Mouse (Mus musculus) mouse embryonic stem cell (cell line): ENCODE measurements around the gene Epx.

Experiments
- in situ Hi-C, 2 experiments: fragments of 300-500 bp; cut with MboI; formaldehyde crosslinking; loops; 1 replicate in 1 of 2; 3 replicates in 1 of 2; pipeline ENCODE4 v1.14.3; 2019 to 2020; ENCODE audit warnings: low sequenced_read_pairs in 2 of 2, low pct_unique_long_range_greater_than_20kb in 1 of 2, mixed read lengths in 1 of 2; ENCODE audit not compliant: unreplicated experiment in 1 of 2

Epx gene

GRCm38 (mm10) chr11:87847884-87848283 is 27.5 kb downstream of the Epx start:
- in situ Hi-C loops, result no loop called here

GRCm38 (mm10) chr11:87846968-87847600 is 28.3 kb downstream of the Epx start:
- in situ Hi-C loops, result no loop called here

GRCm38 (mm10) chr11:87841436-87841835 is 33.9 kb downstream of the Epx start:
- in situ Hi-C loops, result no loop called here

- in situ Hi-C loops, result no loop called here
These were observed 34.7 kb downstream of the Epx start for GRCm38 (mm10) chr11:87840676-87841075.

GRCm38 (mm10) chr11:87828239-87828900 is 47.0 kb downstream of the Epx start, which contains the start of gene Lpo:
TSS of gene Lpo (minus strand) at chr11:87828289.
- in situ Hi-C loops, result no loop called here

DNA sequence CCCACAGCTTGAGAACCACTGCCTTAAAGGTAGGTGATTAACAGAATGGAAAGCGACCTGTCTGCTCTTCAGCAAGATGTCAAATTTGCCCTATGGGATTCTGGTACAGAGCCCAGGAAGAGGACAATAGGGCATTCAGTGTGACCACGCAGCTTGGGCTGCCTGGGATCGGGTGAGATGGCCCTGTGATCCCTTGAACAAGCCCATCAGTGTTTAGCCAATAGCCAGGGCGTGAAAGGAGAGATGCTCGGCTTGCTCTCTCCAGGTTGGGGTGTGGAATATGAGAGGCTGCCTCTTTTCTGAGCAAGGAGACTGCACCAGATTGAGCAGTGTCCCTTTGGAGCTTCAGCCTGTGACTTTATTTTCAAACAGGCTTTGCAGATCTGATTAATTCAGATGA is 53.8 kb downstream of the Epx start:
- in situ Hi-C loops, result no loop called here

DNA sequence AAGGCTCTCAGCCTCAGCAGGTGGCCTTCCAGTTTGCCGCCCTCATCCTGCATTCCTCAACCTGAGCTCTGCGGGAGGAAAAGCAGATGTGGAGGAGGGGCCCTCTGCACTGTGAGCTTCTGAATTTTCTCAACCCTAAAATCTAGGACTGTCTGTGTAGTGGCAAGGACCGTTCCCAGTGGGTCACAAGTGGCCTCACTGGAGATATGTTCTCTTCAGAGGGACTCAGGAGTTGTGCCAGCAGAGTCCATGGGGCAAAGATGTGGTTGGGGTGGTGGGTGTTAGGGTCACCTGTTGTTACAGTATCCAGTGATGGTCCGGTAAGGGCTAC is 57.9 kb downstream of the Epx start:
- in situ Hi-C loops, result no loop called here

DNA sequence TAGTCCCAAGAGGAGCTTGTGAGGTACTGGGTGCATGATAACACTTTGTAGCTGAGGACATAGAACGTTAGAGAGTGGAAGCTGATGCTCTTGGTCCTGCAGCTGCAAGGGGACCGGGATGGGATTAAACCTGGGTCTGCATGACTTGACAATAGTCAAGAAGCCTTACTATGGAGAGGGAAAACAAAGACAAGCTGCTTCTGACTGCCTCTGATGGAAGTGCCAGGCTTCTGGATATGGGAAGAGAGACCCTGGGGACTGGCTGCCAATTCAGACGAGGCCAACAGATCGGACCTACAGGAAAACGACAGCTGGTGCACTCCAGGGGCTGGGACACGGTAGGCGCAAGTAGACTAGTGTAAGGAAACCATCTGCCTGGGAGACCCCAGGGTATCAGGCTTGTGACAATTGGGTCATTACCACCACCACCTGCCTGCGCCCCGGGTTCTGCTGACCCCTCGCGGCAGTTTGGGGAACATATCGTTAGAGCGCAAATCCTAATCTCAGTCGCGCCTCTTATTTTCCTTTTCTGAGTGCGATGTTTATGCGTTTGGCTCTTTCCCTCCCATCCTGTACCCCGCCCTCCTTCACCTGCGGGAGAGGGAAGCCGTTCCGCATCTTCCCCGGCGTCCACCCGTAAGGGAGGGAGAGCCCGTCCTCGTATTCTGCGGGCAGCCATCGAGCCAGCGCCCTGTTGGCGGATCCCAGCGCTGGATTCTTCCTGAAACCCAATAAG is 58.5 kb downstream of the Epx start:
- in situ Hi-C loops, result no loop called here

- in situ Hi-C loops, result no loop called here
These were observed 60.5 kb downstream of the Epx start for GRCm38 (mm10) chr11:87814831-87815230.
